20 mouse cellular contexts compared by ENCODE assay signal in the genomic region with DNA sequence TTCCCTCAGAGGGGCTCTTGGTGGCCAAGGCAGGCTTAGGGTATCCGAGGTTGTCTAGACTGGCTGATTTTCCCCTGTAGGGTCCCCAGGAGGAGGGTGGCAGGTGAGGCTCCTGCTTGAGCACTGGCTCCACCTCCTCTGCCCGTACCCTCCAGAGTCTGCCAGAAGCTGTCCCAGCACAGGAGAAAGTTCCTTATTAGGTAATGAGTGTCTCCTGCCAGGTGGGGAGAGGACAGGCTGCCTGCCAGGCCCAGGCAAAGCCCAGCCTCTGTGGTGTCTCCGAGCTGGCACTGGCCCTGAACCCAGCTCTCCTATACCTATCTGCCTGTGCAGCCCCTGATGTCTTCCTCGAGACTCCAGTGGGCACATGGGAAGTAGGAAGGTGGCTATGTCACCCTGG. TPM values are rescaled to one million over a fixed set of nuclear protein-coding genes. Genes with fewer than 3 reads are reported as not detected.
DNase-seq lines count a peak whose midpoint lies in the region; ATAC-seq and TF ChIP-seq lines count a peak whose summit lies in the region.
"Had no signal": no experiment of that assay in that cellular context is flagged by ENCODE, and none has a peak within 500 bp of the region (broad histone marks: within the 10 kb centered on the region; RNA-seq: fewer than 3 reads in every experiment).

No protein-coding gene starts in this region.

- ATAC-seq in lung, postnatal 0 days, result peak; percentile 34
- no peak for ATAC-seq in forebrain, postnatal 0 days
- ATAC-seq: inflammation-experienced regulatory T-cells, adult 6 months; liver, embryonic 12.5 days had no signal

- 76% methylated on average over 4 of the region's 4 CpGs for WGBS in thymus, adult 2 months
- 53% methylated on average over 4 of the region's 4 CpGs for WGBS in lung, postnatal 0 days
- 60% methylated on average over 4 of the region's 4 CpGs for WGBS in forebrain, postnatal 0 days

- H3K9ac ChIP-seq in lung, postnatal 0 days (replicated peaks; ENCODE audit: low read depth), result no peak overlapping the region
- H3K9ac ChIP-seq in forebrain, postnatal 0 days, result no peak overlapping the region
- H3K9ac ChIP-seq: hindbrain, embryonic 12.5 days; liver, embryonic 12.5 days; midbrain, embryonic 12.5 days; neural tube, embryonic 13.5 days had no signal

- H3K36me3 ChIP-seq in thymus, adult 2 months (ENCODE audit: control insufficient read depth, insufficient read depth, low read length), result no peaks in the 10 kb centered on the region
- no peaks in the 10 kb centered on the region for H3K36me3 ChIP-seq in lung, postnatal 0 days (ENCODE audit: insufficient read depth, low read length)
- no peaks in the 10 kb centered on the region for H3K36me3 ChIP-seq in forebrain, postnatal 0 days (ENCODE audit: insufficient read depth)
- H3K36me3 ChIP-seq: hindbrain, embryonic 12.5 days; liver, embryonic 12.5 days; midbrain, embryonic 12.5 days; neural tube, embryonic 13.5 days had no signal

- no peak for TF ChIP-seq POLR2A in thymus, adult 2 months (IDR thresholded peaks at IDR 0.05; ENCODE audit: control insufficient read depth, extremely low read depth, insufficient read depth, low read length, poor library complexity)

- H3K27me3 ChIP-seq in thymus, adult 2 months (ENCODE audit: control insufficient read depth, insufficient read depth, low read length), result no peaks in the 10 kb centered on the region
- H3K27me3 ChIP-seq in lung, postnatal 0 days (replicated peaks; ENCODE audit: insufficient read depth, low read length), result no peaks in the 10 kb centered on the region
- no peaks in the 10 kb centered on the region for H3K27me3 ChIP-seq in forebrain, postnatal 0 days (ENCODE audit: insufficient read depth, low read length)

- no peak overlapping the region for H3K4me2 ChIP-seq in lung, postnatal 0 days (replicated peaks; ENCODE audit: low read depth, low read length)
- H3K4me2 ChIP-seq in forebrain, postnatal 0 days (ENCODE audit: low read depth), result no peak overlapping the region
- H3K4me2 ChIP-seq: hindbrain, embryonic 12.5 days; liver, embryonic 12.5 days; midbrain, embryonic 12.5 days; neural tube, embryonic 13.5 days had no signal

- intact Hi-C loops in gastrocnemius, adult 2 months (cut with DNase I), result no loop called here

- DNase-seq in gastrocnemius, adult 2 months, result peak; percentile 64
- no peak for DNase-seq in gastrocnemius, postnatal 10 days
- DNase-seq in thymus, adult 2 months, result no peak
- DNase-seq in thymus, postnatal 0 days (ENCODE audit: low spot score), result no peak
- DNase-seq in lung, postnatal 0 days (ENCODE audit: low spot score), result peak; percentile 66
- DNase-seq in adrenal gland, adult 18-20 months (ENCODE audit: low spot score in 2 of 2), result no peak
- DNase-seq in kidney, postnatal 4 days, result no peak
- DNase-seq in forebrain, postnatal 0 days, result no peak
- DNase-seq: adrenal gland, postnatal 14 days; cerebellum, adult 11 months; cerebellum, postnatal 10 days; kidney, adult 8-10 months; left cerebral cortex, postnatal 4 days had no signal

- TF ChIP-seq EP300 in lung, postnatal 0 days (IDR thresholded peaks at IDR 0.05), result no peak

- H3K4me3 ChIP-seq in gastrocnemius, adult 2 months, result no peak overlapping the region
- no peak overlapping the region for H3K4me3 ChIP-seq in thymus, adult 2 months (ENCODE audit: control insufficient read depth, insufficient read depth, low read length)
- no peak overlapping the region for H3K4me3 ChIP-seq in lung, postnatal 0 days (ENCODE audit: low read depth, low read length)
- H3K4me3 ChIP-seq in forebrain, postnatal 0 days (ENCODE audit: low read depth, low read length), result no peak overlapping the region
- H3K4me3 ChIP-seq: hindbrain, embryonic 12.5 days; liver, embryonic 12.5 days; midbrain, embryonic 12.5 days; neural tube, embryonic 13.5 days had no signal

- TF ChIP-seq CTCF in gastrocnemius, adult 2 months (IDR thresholded peaks at IDR 0.05), result no peak
- no peak for TF ChIP-seq CTCF in thymus, adult 2 months (IDR thresholded peaks at IDR 0.05; ENCODE audit: borderline replicate concordance, control insufficient read depth, extremely low read depth, insufficient read depth, low read length, poor library complexity)
- no peak for TF ChIP-seq CTCF in lung, postnatal 0 days (IDR thresholded peaks at IDR 0.05)
- TF ChIP-seq CTCF in forebrain, postnatal 0 days (IDR thresholded peaks at IDR 0.05; ENCODE audit: low read depth), result no peak

- H3K27ac ChIP-seq in gastrocnemius, adult 2 months, result peak overlapping the region; percentile 46
- peak overlapping the region; percentile 39; the same call in 1 of the 2 replicates for H3K27ac ChIP-seq in thymus, adult 2 months (ENCODE audit: control insufficient read depth, insufficient read depth, low read length)
- peak overlapping the region; percentile 54 for H3K27ac ChIP-seq in lung, postnatal 0 days (ENCODE audit: low read length)
- no peak overlapping the region for H3K27ac ChIP-seq in forebrain, postnatal 0 days (ENCODE audit: low read depth, low read length)
- H3K27ac ChIP-seq: hindbrain, embryonic 12.5 days; liver, embryonic 12.5 days; midbrain, embryonic 12.5 days; neural tube, embryonic 13.5 days had no signal

- no peaks in the 10 kb centered on the region for H3K9me3 ChIP-seq in lung, postnatal 0 days (ENCODE audit: low read length)
- H3K9me3 ChIP-seq in forebrain, postnatal 0 days (ENCODE audit: low read length), result no peaks in the 10 kb centered on the region
- H3K9me3 ChIP-seq: hindbrain, embryonic 12.5 days; liver, embryonic 12.5 days; midbrain, embryonic 12.5 days; neural tube, embryonic 13.5 days had no signal

- H3K4me1 ChIP-seq in thymus, adult 2 months (replicated peaks; ENCODE audit: control insufficient read depth, insufficient read depth, low read length), result no peaks in the 10 kb centered on the region
- no peaks in the 10 kb centered on the region; the same call in 1 of the 2 replicates for H3K4me1 ChIP-seq in lung, postnatal 0 days (ENCODE audit: insufficient read depth, low read depth, low read length)
- no peaks in the 10 kb centered on the region for H3K4me1 ChIP-seq in forebrain, postnatal 0 days (ENCODE audit: insufficient read depth)
- H3K4me1 ChIP-seq: midbrain, embryonic 12.5 days had no signal

RNA-seq across cellular contexts. Expression of a gene that starts 37.6 kb away (rescaled TPM):
- 1 to 10 TPM; 1.6 to 2.5 TPM for total RNA-seq in gastrocnemius, adult 2 months (2021)
- total RNA-seq in gastrocnemius, postnatal 10 days (2021), result 1 to 10 TPM in 1 of 2 experiments, under 1 TPM in 1; 0.66 to 1.4 TPM
- polyA plus RNA-seq in thymus, adult 2 months (2012; rRNA removed), result 3.1 and 3.8 TPM in 2 replicates
- 0.65 and 0.72 TPM in 2 replicates for polyA plus RNA-seq in thymus, postnatal 0 days (2015; fragmentation: Nextera tagmentation; extraction: Ambion mirVana)
- polyA plus RNA-seq in lung, postnatal 0 days (2015; fragmentation: Nextera tagmentation; extraction: Ambion mirVana), result 19.6 and 26.3 TPM in 2 replicates
- total RNA-seq in adrenal gland, adult 18-20 months (2021), result 1 to 10 TPM; 4.3 to 7.8 TPM
- total RNA-seq in forebrain, postnatal 0 days (2014; rRNA removed), result 0.29 TPM in 1 of 2 replicates, not detected in the other
- polyA plus RNA-seq in forebrain, postnatal 0 days (2015; fragmentation: Nextera tagmentation; extraction: Ambion mirVana), result 0.16 and 0.23 TPM in 2 replicates
- polyA plus RNA-seq: forebrain, embryonic 11.5 days had no signal

RNA-seq across cellular contexts. Expression of a gene that starts 39.4 kb away (rescaled TPM):
- under 1 TPM; 0.20 to 0.36 TPM for total RNA-seq in gastrocnemius, adult 2 months (2021)
- under 1 TPM; 0.54 to 0.77 TPM for total RNA-seq in gastrocnemius, postnatal 10 days (2021)
- polyA plus RNA-seq in thymus, adult 2 months (2012; rRNA removed), result 0.55 and 0.88 TPM in 2 replicates
- 0.22 and 0.40 TPM in 2 replicates for polyA plus RNA-seq in thymus, postnatal 0 days (2015; fragmentation: Nextera tagmentation; extraction: Ambion mirVana)
- 74.9 and 82.4 TPM in 2 replicates for polyA plus RNA-seq in lung, postnatal 0 days (2015; fragmentation: Nextera tagmentation; extraction: Ambion mirVana)
- under 1 TPM; 0.27 to 0.54 TPM for total RNA-seq in adrenal gland, adult 18-20 months (2021)
- 0.54 and 1.00 TPM in 2 replicates for total RNA-seq in forebrain, postnatal 0 days (2014; rRNA removed)
- polyA plus RNA-seq in forebrain, postnatal 0 days (2015; fragmentation: Nextera tagmentation; extraction: Ambion mirVana), result 0.30 and 0.77 TPM in 2 replicates
- total RNA-seq: gastrocnemius, adult 8-10 months had no signal

RNA-seq across cellular contexts. Expression of a gene that starts 48.3 kb away (rescaled TPM):
- 10 to 100 TPM; 23.7 to 32.4 TPM for total RNA-seq in gastrocnemius, adult 2 months (2021)
- total RNA-seq in gastrocnemius, postnatal 10 days (2021), result 10 to 100 TPM; 24.4 to 27.2 TPM
- polyA plus RNA-seq in thymus, adult 2 months (2012; rRNA removed), result 68.5 and 75.2 TPM in 2 replicates
- 95.1 and 103 TPM in 2 replicates for polyA plus RNA-seq in thymus, postnatal 0 days (2015; fragmentation: Nextera tagmentation; extraction: Ambion mirVana)
- polyA plus RNA-seq in lung, postnatal 0 days (2015; fragmentation: Nextera tagmentation; extraction: Ambion mirVana), result 73.1 and 74.2 TPM in 2 replicates
- 10 to 100 TPM; 60.5 to 64.0 TPM for total RNA-seq in adrenal gland, adult 18-20 months (2021)
- total RNA-seq in forebrain, postnatal 0 days (2014; rRNA removed), result 56.3 and 60.0 TPM in 2 replicates
- 81.3 and 94.4 TPM in 2 replicates for polyA plus RNA-seq in forebrain, postnatal 0 days (2015; fragmentation: Nextera tagmentation; extraction: Ambion mirVana)

Comparison
In these comparisons a context has a peak if more than half of its experiments do, and no peak if none do; other contexts are left out.
1. DNase-seq: peak in gastrocnemius, adult 2 months (single experiment) and lung, postnatal 0 days (single experiment); none in gastrocnemius, postnatal 10 days (single experiment), thymus, adult 2 months (single experiment), thymus, postnatal 0 days (single experiment), adrenal gland, adult 18-20 months (0 of 2), kidney, postnatal 4 days (0 of 2) and forebrain, postnatal 0 days (single experiment).